Mouse (Mus musculus) cerebellum, adult 8-10 months (tissue): ENCODE data around the gene Daxx.

Experiments used
- DNase-seq: peaks from one replicate; pipeline ENCODE4 v3.0.0; 2022

The Daxx gene

GRCm38 (mm10) chr17:33921361-33921760, 12.1 kb downstream of the Daxx start:
- no peak for DNase-seq

GRCm38 (mm10) chr17:33924577-33925283, 15.5 kb downstream of the Daxx start:
- no peak for DNase-seq

GRCm38 (mm10) chr17:33925406-33926116, 16.3 kb downstream of the Daxx start:
- DNase-seq = no peak

GRCm38 (mm10) chr17:33926207-33926932, 17.2 kb downstream of the Daxx start:
- no peak for DNase-seq

- DNase-seq = no peak
Measured at GRCm38 (mm10) chr17:33928251-33928947, 19.2 kb downstream of the Daxx start.

GRCm38 (mm10) chr17:33929371-33930279, 20.4 kb downstream of the Daxx start, which contains the start of gene Rgl2:
Gene Rgl2, plus strand, starts transcription at chr17:33929543.
- peak; percentile 95 for DNase-seq

- peak; percentile 71 for DNase-seq
Measured at GRCm38 (mm10) chr17:33930280-33931158, 21.3 kb downstream of the Daxx start.

GRCm38 (mm10) chr17:33931159-33931866, 22.1 kb downstream of the Daxx start:
- no peak for DNase-seq

GRCm38 (mm10) chr17:33931947-33932346, 22.7 kb downstream of the Daxx start:
- DNase-seq = no peak

GRCm38 (mm10) chr17:33932448-33932847, 23.2 kb downstream of the Daxx start:
- no peak for DNase-seq

GRCm38 (mm10) chr17:33932970-33933369, 23.8 kb downstream of the Daxx start:
- no peak for DNase-seq

GRCm38 (mm10) chr17:33935422-33936055, 26.3 kb downstream of the Daxx start:
- no peak for DNase-seq

- no peak for DNase-seq
Measured at GRCm38 (mm10) chr17:33936993-33937392, 27.8 kb downstream of the Daxx start.

GRCm38 (mm10) chr17:33938783-33939182, 29.6 kb downstream of the Daxx start:
- no peak for DNase-seq

- DNase-seq = peak; percentile 83
Measured at GRCm38 (mm10) chr17:33940206-33940805, 31.1 kb downstream of the Daxx start, which contains the start of the genes Pfdn6 and Wdr46. Gene Pfdn6, minus strand, starts transcription at chr17:33940343. Gene Wdr46, plus strand, starts transcription at chr17:33940660.

GRCm38 (mm10) chr17:33940981-33941380, 31.8 kb downstream of the Daxx start:
- no peak for DNase-seq

GRCm38 (mm10) chr17:33941381-33941780, 32.2 kb downstream of the Daxx start:
- no peak for DNase-seq

GRCm38 (mm10) chr17:33943454-33943853, 34.2 kb downstream of the Daxx start:
- DNase-seq = no peak
